10 mouse cellular contexts compared by ENCODE assay signal in the genomic region with DNA sequence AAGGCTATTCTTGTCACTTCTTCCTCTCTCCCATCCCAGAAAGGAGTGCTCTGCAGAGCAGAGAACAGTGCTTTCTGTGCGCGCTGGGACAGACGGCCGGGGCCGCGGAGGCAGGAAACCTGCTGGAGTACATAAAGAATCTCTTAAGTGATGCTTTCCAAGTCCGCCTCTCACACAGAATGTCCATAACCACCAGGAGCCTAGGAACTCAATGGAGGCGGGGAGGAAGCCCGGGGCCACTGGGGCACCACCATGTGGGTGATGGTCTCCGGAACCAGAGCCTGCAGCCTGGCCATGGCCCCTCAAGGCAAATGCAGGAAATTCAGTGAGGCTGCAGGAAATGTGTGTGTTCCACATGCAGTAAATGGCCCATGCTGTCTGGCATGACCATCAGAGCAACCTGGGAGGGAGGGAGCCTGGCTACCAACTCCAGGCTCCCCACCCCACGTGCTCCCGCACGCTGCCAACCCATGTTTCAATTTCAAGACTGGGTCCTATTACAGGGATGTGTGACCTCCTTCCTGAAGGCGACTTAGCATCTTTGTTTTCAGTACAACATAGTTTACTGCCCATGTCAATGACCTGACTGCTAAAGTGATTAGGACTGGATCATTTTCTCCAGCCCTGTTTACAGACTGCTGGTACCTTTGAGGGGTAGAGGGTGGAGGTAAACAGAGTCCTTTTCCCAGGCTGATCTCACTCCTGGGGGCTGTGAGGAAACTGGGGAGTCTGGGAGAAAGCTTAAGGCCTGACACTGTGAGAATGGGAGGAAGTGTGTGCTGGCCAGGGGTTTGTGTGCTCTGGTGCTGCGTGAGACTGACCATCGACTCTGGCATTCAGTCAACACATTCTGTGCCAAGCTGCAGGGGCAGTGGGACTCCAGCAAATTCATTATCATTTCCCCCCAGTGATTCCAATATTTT. TPM values are rescaled to one million over a fixed set of nuclear protein-coding genes. Genes with fewer than 3 reads are reported as not detected.
DNase-seq lines count a peak whose midpoint lies in the region; ATAC-seq lines count a peak whose summit lies in the region.
"Had no signal": no experiment of that assay in that cellular context is flagged by ENCODE, and none has a peak within 500 bp of the region (broad histone marks: within the 10 kb centered on the region; RNA-seq: fewer than 3 reads in every experiment).

No protein-coding gene starts in this region.

- intact Hi-C loops in left cerebral cortex, postnatal 14 days (cut with DNase I), result no loop called here
- intact Hi-C loops in left cerebral cortex, postnatal 4 days (cut with DNase I), result no loop called here
- intact Hi-C loops in heart, postnatal 25 days (cut with DNase I), result loop anchor here (5.0 kb wide), 1 partner anchor 114 kb away; the partner anchor contains the start of gene Bicra

- DNase-seq in left cerebral cortex, postnatal 14 days (ENCODE audit: low spot score in 2 of 2), result peak; percentile 61 to 75
- DNase-seq in left cerebral cortex, postnatal 4 days, result no peak
- peak; percentile 62 for DNase-seq in gastrocnemius, postnatal 25 days
- DNase-seq in heart, postnatal 25 days (ENCODE audit: low spot score), result peak; percentile 62
- DNase-seq in right cerebral cortex, postnatal 14 days, result peak; percentile 53
- no peak for DNase-seq in B cell, adult 2 months
- DNase-seq: midbrain, embryonic 14.5 days had no signal

- no peaks in the 10 kb centered on the region for H3K27me3 ChIP-seq in forebrain, embryonic 16.5 days (replicated peaks; ENCODE audit: control insufficient read depth, insufficient read depth, low read length)

- ATAC-seq in forebrain, embryonic 16.5 days, result no peak

- H3K9me3 ChIP-seq in forebrain, embryonic 16.5 days (ENCODE audit: control insufficient read depth, low read length), result peaks cover 3% of the 10 kb centered on the region; the same call in 1 of the 2 replicates

- H3K4me1 ChIP-seq in forebrain, embryonic 16.5 days (replicated peaks; ENCODE audit: control insufficient read depth, insufficient read depth, low read length), result no peaks in the 10 kb centered on the region

- H3K4me3 ChIP-seq in forebrain, embryonic 16.5 days (replicated peaks; ENCODE audit: low read length), result no peak overlapping the region

- H3K4me2 ChIP-seq in forebrain, embryonic 16.5 days (ENCODE audit: low read length), result no peak overlapping the region

- WGBS in forebrain, embryonic 16.5 days, result 63% methylated on average over 16 of the region's 16 CpGs

- H3K9ac ChIP-seq in forebrain, embryonic 16.5 days (replicated peaks; ENCODE audit: low read depth, low read length), result no peak overlapping the region

- no peak overlapping the region for H3K27ac ChIP-seq in forebrain, embryonic 16.5 days (ENCODE audit: low read length)

- H3K36me3 ChIP-seq in forebrain, embryonic 16.5 days (ENCODE audit: control insufficient read depth, insufficient read depth), result peaks cover 38% of the 10 kb centered on the region

RNA-seq across cellular contexts. Expression of gene Selenow, which starts 11.5 kb away (rescaled TPM):
- 1,000 to 10,000 TPM; 1,549 to 1,751 TPM for total RNA-seq in left cerebral cortex, postnatal 14 days (2021)
- 1,000 to 10,000 TPM; 1,074 to 1,076 TPM for total RNA-seq in left cerebral cortex, postnatal 4 days (2021)
- 1,000 to 10,000 TPM; 1,236 to 1,328 TPM for total RNA-seq in gastrocnemius, postnatal 25 days (2021)
- 100 to 1,000 TPM; 148 to 155 TPM for total RNA-seq in heart, postnatal 25 days (2021)
- polyA plus RNA-seq in forebrain, embryonic 16.5 days (2015; fragmentation: Nextera tagmentation; extraction: Ambion mirVana), result 1,473 and 1,544 TPM in 2 replicates

RNA-seq across cellular contexts. Expression of gene Nop53, which starts 12.2 kb away (rescaled TPM):
- 100 to 1,000 TPM in 1 of 2 experiments, 10 to 100 TPM in 1; 97.9 to 106 TPM for total RNA-seq in left cerebral cortex, postnatal 14 days (2021)
- 100 to 1,000 TPM; 110 to 112 TPM for total RNA-seq in left cerebral cortex, postnatal 4 days (2021)
- total RNA-seq in gastrocnemius, postnatal 25 days (2021), result 100 to 1,000 TPM in 1 of 2 experiments, 10 to 100 TPM in 1; 86.8 to 101 TPM
- total RNA-seq in heart, postnatal 25 days (2021), result 100 to 1,000 TPM; 123 to 127 TPM
- polyA plus RNA-seq in forebrain, embryonic 16.5 days (2015; fragmentation: Nextera tagmentation; extraction: Ambion mirVana), result 139 and 141 TPM in 2 replicates

RNA-seq across cellular contexts. Expression of gene Ehd2, which starts 33.7 kb away (rescaled TPM):
- 1 to 10 TPM; 6.8 to 8.4 TPM for total RNA-seq in left cerebral cortex, postnatal 14 days (2021)
- 1 to 10 TPM; 6.2 to 6.7 TPM for total RNA-seq in left cerebral cortex, postnatal 4 days (2021)
- 10 to 100 TPM; 44.5 to 66.1 TPM for total RNA-seq in gastrocnemius, postnatal 25 days (2021)
- total RNA-seq in heart, postnatal 25 days (2021), result 100 to 1,000 TPM; 112 to 129 TPM
- 5.4 and 5.6 TPM in 2 replicates for polyA plus RNA-seq in forebrain, embryonic 16.5 days (2015; fragmentation: Nextera tagmentation; extraction: Ambion mirVana)

RNA-seq across cellular contexts. Expression of gene Crxos, which starts 51.3 kb away (rescaled TPM):
- total RNA-seq in left cerebral cortex, postnatal 14 days (2021), result not detected
- not detected for total RNA-seq in left cerebral cortex, postnatal 4 days (2021)
- not detected for total RNA-seq in gastrocnemius, postnatal 25 days (2021)
- not detected for total RNA-seq in heart, postnatal 25 days (2021)
- polyA plus RNA-seq in forebrain, embryonic 16.5 days (2015; fragmentation: Nextera tagmentation; extraction: Ambion mirVana), result not detected in 2 replicates
- polyA plus RNA-seq: intestine, embryonic 14.5 days; midbrain, embryonic 14.5 days; spleen, adult 2 months had no signal

RNA-seq across cellular contexts. Expression of gene Crx, which starts 53.9 kb away (rescaled TPM):
- total RNA-seq in left cerebral cortex, postnatal 14 days (2021), result not detected
- not detected for total RNA-seq in left cerebral cortex, postnatal 4 days (2021)
- total RNA-seq in gastrocnemius, postnatal 25 days (2021), result not detected
- not detected for total RNA-seq in heart, postnatal 25 days (2021)
- 0.07 TPM in 1 of 2 replicates, not detected in the other for polyA plus RNA-seq in forebrain, embryonic 16.5 days (2015; fragmentation: Nextera tagmentation; extraction: Ambion mirVana)
- polyA plus RNA-seq: intestine, embryonic 14.5 days; spleen, adult 2 months had no signal

Comparison
In these comparisons a context has a peak if more than half of its experiments do, and no peak if none do; other contexts are left out.
1. DNase-seq: peak in left cerebral cortex, postnatal 14 days (2 of 2), gastrocnemius, postnatal 25 days (single experiment), heart, postnatal 25 days (single experiment) and right cerebral cortex, postnatal 14 days (single experiment); none in left cerebral cortex, postnatal 4 days (single experiment) and B cell, adult 2 months (0 of 2).
2. RNA of gene Selenow, which starts 11.5 kb away (total RNA-seq): 1,549 to 1,751 TPM in left cerebral cortex, postnatal 14 days, 1,236 to 1,328 TPM in gastrocnemius, postnatal 25 days and 1,074 to 1,076 TPM in left cerebral cortex, postnatal 4 days; 148 to 155 TPM in heart, postnatal 25 days; every median in the first group is over 4 times any median in the second.
3. RNA of gene Ehd2, which starts 33.7 kb away (total RNA-seq): 112 to 129 TPM in heart, postnatal 25 days and 44.5 to 66.1 TPM in gastrocnemius, postnatal 25 days; 6.8 to 8.4 TPM in left cerebral cortex, postnatal 14 days and 6.2 to 6.7 TPM in left cerebral cortex, postnatal 4 days; every median in the first group is over 4 times any median in the second.